Mouse (Mus musculus): ENCODE data around the gene Alpk3.

Gene Alpk3

GRCm38 (mm10) chr7:81074546-81074945, 17.1 kb downstream of the Alpk3 start:
- DNase-seq (ENCODE audit: low read depth, low spot score) = no peak

DNA sequence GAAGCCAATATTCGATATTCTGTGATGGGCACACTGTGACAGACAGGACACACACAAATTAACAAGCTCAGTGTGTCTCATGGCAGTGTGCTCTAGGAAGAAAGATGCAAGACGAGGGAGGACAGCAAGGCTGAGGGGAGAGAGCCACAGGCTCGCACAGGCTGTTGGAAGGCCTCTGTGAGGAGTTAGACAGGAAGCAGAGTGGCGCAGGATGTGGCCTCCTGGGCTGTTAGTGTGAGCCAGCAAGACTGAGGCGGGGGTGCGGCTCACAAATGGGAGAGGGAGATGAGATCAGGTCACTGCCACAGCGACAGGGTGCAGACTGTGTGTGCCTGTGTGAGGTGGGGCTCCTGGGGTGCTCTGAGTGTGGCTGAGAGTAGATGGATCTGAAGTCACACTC, 17.9 kb downstream of the Alpk3 start:
- no peak for DNase-seq (ENCODE audit: low read depth, low spot score)

DNA sequence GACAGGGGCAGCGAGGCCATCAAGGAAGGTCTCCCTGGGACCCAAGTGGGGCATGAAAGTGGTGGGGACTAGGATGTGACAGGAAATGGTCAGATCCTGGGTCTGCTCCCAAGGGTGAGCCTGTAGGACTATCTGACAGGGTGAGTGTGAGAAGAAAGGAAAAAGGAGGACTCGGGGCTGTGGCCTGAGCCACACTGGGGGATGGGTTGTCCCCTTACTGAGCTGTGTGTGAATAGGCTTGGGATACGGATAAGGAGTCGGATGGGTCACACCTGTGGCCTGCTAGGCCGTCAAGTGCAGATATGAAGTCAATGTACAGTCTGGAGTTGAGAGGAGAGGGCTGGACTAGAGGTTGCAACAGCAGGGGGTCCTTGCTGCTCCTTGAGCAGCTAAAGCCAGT, 18.3 kb downstream of the Alpk3 start:
- DNase-seq (ENCODE audit: low read depth, low spot score) = no peak

- DNase-seq (ENCODE audit: low read depth, low spot score) = no peak
Observed at GRCm38 (mm10) chr7:81077009-81077408, 19.6 kb downstream of the Alpk3 start.

DNA sequence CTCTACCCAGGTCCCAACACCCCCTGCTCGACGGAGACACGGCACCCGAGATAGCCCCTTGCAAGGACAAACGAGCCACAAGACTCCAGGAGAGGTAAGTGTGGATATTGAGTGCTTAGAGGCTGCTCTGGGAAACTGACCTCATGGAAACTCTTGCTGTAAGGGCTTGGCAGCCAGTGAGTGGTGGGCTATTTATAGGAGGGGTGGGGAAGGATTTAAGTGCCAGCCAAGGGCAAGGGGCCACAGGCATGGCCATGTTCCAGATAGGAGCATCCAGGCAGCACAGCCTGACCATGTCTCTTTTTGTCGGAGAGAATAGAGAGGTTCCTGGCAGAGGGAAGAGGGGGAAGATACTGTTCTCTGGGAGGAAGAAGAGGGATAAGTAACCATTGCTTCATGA, 21.3 kb downstream of the Alpk3 start:
- DNase-seq (ENCODE audit: low read depth, low spot score) = no peak

GRCm38 (mm10) chr7:81093420-81093965, 36.1 kb downstream of the Alpk3 start:
- no peak for DNase-seq (ENCODE audit: low read depth, low spot score)

- DNase-seq (ENCODE audit: low read depth, low spot score) = no peak
Observed at GRCm38 (mm10) chr7:81094104-81094757, 36.8 kb downstream of the Alpk3 start.

DNA sequence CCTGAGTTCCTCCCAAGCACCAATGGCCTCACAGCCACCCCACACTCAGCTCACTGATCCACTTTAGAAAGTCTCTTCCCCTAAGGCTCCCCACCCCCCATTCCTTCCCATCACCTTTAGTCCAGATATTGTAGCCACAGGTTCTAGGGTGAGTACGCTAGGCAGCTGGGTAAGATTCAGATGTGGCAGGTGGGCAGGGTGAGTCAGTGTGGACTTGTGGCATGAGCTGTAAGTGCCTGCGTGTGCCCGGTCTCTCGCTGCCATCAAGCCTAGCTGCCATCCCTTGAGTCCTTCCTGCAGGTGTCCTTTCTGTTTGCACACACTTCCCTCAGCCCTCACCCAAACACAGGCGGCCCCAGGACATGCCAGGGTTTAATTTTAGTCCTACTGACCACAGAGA, 42.9 kb downstream of the Alpk3 start:
- no peak for DNase-seq (ENCODE audit: low read depth, low spot score)

GRCm38 (mm10) chr7:81102854-81103253, 45.5 kb downstream of the Alpk3 start:
- no peak for DNase-seq (ENCODE audit: low read depth, low spot score)

GRCm38 (mm10) chr7:81105525-81105924, 48.1 kb downstream of the Alpk3 start:
- no peak for DNase-seq (ENCODE audit: low read depth, low spot score)

GRCm38 (mm10) chr7:81108226-81108625, 50.8 kb downstream of the Alpk3 start:
- DNase-seq (ENCODE audit: low read depth, low spot score) = no peak

- peak; percentile 29 for DNase-seq (ENCODE audit: low read depth, low spot score)
Observed at GRCm38 (mm10) chr7:81109717-81110651, 52.6 kb downstream of the Alpk3 start.

- no peak for DNase-seq (ENCODE audit: low read depth, low spot score)
Observed at GRCm38 (mm10) chr7:81110791-81111190, 53.4 kb downstream of the Alpk3 start.

DNA sequence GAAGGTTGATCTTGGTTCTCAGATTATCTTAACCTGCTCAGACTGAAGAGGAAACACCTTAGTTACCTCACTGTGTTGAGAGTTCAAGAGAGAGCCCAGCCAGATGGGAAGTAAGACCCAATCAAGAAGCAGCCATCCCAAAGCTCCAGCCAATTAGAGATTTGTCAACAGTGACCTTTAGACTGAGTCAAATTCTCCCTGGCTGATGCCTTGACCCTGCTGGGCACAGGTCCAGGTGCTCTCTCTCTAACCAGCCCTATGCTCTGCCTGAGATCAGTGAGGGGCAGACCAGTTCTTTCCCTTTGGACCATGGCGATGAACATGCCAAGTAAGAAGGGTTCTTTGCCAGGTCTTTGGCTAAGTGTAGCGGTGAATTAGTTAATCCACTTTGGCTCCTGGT, 54.3 kb downstream of the Alpk3 start:
- no peak for DNase-seq (ENCODE audit: low read depth, low spot score)

GRCm38 (mm10) chr7:81112686-81113360, 55.4 kb downstream of the Alpk3 start:
- no peak for DNase-seq (ENCODE audit: low read depth, low spot score)

- no peak for DNase-seq (ENCODE audit: low read depth, low spot score)
Observed at GRCm38 (mm10) chr7:81114555-81114954, 57.2 kb downstream of the Alpk3 start, which contains the start of gene Slc28a1. Gene Slc28a1, plus strand, starts transcription at chr7:81114799.

- no peak for DNase-seq (ENCODE audit: low read depth, low spot score)
Observed at GRCm38 (mm10) chr7:81121099-81121498, 63.7 kb downstream of the Alpk3 start.

- no peak for DNase-seq (ENCODE audit: low read depth, low spot score)
Observed at GRCm38 (mm10) chr7:81122808-81123207, 65.4 kb downstream of the Alpk3 start.

GRCm38 (mm10) chr7:81123553-81123952, 66.2 kb downstream of the Alpk3 start:
- no peak for DNase-seq (ENCODE audit: low read depth, low spot score)

DNA sequence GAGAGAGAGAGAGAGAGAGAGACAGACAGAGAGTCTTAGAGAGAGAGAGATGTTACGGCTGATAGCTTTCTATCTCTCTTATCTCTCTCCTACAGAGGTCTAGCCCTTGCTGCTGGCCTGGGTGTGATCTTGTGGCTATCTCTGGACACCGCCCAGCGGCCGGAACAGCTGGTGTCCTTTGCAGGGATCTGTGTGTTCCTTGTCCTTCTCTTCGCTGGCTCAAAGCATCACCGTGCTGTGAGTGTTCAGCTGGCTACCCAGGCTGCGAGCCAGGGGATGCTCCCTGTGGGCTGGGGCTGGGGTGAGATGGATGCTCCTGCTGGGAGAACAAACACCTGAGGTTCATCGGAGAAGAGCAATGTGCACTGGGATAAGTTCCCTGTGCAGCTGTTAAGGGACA, 67.4 kb downstream of the Alpk3 start:
- DNase-seq (ENCODE audit: low read depth, low spot score) = no peak

DNA sequence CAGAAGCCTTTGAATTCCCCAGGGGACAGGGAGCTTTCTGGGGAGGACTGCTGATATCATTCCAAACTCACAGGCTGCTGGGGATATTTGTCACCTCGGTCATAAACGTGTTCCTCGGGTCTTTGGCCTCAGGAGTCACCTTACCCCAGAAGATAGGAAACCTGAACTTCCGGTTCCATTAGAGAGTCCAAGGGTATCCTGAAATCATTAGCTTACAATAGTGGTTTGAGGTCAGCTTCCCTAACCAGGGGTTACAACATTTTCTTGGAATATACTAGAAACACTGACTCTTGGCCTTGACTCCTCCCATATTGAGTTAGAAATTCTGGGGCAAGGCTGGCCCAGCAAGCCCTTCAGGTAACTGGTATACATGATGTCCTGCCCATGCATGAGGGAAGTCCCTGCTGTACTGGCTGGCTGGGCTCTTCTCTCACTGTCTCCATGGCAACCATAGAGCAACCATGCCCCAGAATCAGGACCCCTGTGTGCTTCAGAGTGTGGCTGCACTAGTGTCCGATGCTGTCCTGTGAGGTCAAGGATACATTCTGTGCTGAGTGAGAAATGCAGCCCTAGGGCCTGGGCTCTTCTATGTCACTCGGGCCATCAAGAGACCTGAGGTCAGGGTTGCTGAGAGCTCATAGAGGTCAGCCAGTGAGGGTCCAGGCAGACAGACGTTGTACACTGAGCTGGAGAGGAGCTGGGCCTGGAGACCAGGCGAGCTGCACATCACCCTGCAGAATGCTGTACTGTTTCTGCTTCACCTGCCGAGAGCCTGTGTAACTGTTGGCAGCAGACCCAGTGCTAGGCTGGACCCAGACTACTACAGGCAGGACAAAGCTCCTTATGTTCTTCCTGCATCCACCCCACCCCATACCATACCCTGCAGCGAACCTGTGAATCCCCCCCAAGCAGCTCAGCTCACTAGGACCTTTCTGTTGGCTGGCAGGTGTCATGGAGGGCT, 68.1 kb downstream of the Alpk3 start:
- DNase-seq (ENCODE audit: low read depth, low spot score) = no peak

All from brain, adult 2 months (tissue).